Mouse (Mus musculus) cerebellum, postnatal 25 days (tissue): ENCODE data around the gene Grb2.

Source experiments
- DNase-seq, 2 experiments: peaks; one replicate each; pipeline ENCODE4 v3.0.0; 2021; ENCODE audit warnings: mixed read lengths in 2 of 2

Gene Grb2

GRCm38 (mm10) chr11:115623487-115624070, 84.8 kb downstream of the Grb2 start:
- no peak for DNase-seq

GRCm38 (mm10) chr11:115619949-115620348, 88.4 kb downstream of the Grb2 start:
- DNase-seq: no peak

- DNase-seq: no peak
Observed at GRCm38 (mm10) chr11:115618732-115619516, 89.5 kb downstream of the Grb2 start.

- no peak for DNase-seq
Observed at GRCm38 (mm10) chr11:115618001-115618400, 90.4 kb downstream of the Grb2 start.

GRCm38 (mm10) chr11:115616893-115617292, 91.5 kb downstream of the Grb2 start:
- DNase-seq: no peak

GRCm38 (mm10) chr11:115616371-115616770, 92.0 kb downstream of the Grb2 start:
- no peak for DNase-seq

- no peak for DNase-seq
Observed at GRCm38 (mm10) chr11:115615875-115616274, 92.5 kb downstream of the Grb2 start.

GRCm38 (mm10) chr11:115615108-115615825, 93.1 kb downstream of the Grb2 start:
- DNase-seq: no peak

GRCm38 (mm10) chr11:115614346-115615107, 93.9 kb downstream of the Grb2 start:
- DNase-seq: peak in 1 of 2 experiments; percentile 40

GRCm38 (mm10) chr11:115613138-115613945, 95.1 kb downstream of the Grb2 start:
- DNase-seq: no peak

GRCm38 (mm10) chr11:115612410-115613137, 95.8 kb downstream of the Grb2 start, which contains the start of gene Mif4gd:
Gene Mif4gd (minus strand): TSS chr11:115612969.
- DNase-seq: peak; percentile 93

GRCm38 (mm10) chr11:115612059-115612409, 96.4 kb downstream of the Grb2 start:
- DNase-seq: peak; percentile 79 to 87

GRCm38 (mm10) chr11:115611173-115611572, 97.2 kb downstream of the Grb2 start:
- DNase-seq: no peak

GRCm38 (mm10) chr11:115609576-115609975, 98.8 kb downstream of the Grb2 start:
- no peak for DNase-seq

GRCm38 (mm10) chr11:115608421-115609399, 99.7 kb downstream of the Grb2 start:
- DNase-seq: peak in 1 of 2 experiments; percentile 37

GRCm38 (mm10) chr11:115606733-115607132, 101.7 kb downstream of the Grb2 start:
- DNase-seq: no peak

GRCm38 (mm10) chr11:115604304-115604696, 104.1 kb downstream of the Grb2 start:
- DNase-seq: no peak

GRCm38 (mm10) chr11:115603476-115604303, 104.7 kb downstream of the Grb2 start, which contains the start of the genes Mrps7 and Gga3:
Gene Mrps7 (plus strand): TSS chr11:115603925.
Gene Gga3 (minus strand): TSS chr11:115604051.
- peak; percentile 94 to 95 for DNase-seq

GRCm38 (mm10) chr11:115603128-115603475, 105.3 kb downstream of the Grb2 start:
- DNase-seq: no peak
